Mouse (Mus musculus) spleen, adult 2 months (tissue): Measurements from ENCODE around the gene Xpo4.

ENCODE experiments used
- CTCF ChIP-seq: fragments of 200-500 bp; IDR thresholded peaks from 2 replicates; pipeline ENCODE4 v1.5.1; 2011; ENCODE audit warnings: mild to moderate bottlenecking, inconsistent platforms; ENCODE audit not compliant: insufficient read depth, insufficient read length, insufficient replicate concordance; ENCODE audit errors: extremely low read depth
- POLR2A ChIP-seq: fragments of 200-500 bp; IDR thresholded peaks from 2 replicates; pipeline ENCODE4 v1.6.1; 2011; ENCODE audit warnings: low read depth, low read length, inconsistent platforms

- no peak for TF ChIP-seq CTCF
- no peak for TF ChIP-seq POLR2A
Observed at GRCm38 (mm10) chr14:57619487-57619886, 45.7 kb downstream of the Xpo4 start.
